Mouse (Mus musculus): Measurements from ENCODE around the gene AI182371. TPM values are rescaled to one million over a fixed set of nuclear protein-coding genes. Genes with fewer than 3 reads are reported as not detected.

Gene AI182371
- total RNA-seq, 4 experiments from 2014 or later, result 0.42 to 0.60 (median 0.59) TPM; not detected in 1

DNA sequence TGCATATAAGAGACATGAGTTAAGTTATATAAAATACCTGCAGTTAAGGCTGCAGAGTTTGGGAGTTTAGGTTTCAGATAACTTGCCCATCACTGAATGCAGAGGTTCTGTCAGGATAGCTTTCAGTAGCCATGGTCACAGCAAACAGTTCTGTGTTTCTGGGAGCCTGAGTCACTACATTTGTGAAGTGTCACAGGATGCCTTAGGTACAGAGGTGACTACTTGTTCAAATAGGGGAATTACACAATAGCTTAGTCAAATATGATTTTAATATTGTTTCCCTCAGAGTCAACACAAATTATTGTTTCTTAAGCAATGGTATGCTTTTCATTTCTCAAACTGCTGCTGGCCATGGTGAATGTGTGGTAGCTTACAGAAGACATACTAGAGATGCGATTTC lies 32.2 kb downstream of the AI182371 start:
- no peak for DNase-seq (ENCODE audit: low spot score in 2 of 2)

DNA sequence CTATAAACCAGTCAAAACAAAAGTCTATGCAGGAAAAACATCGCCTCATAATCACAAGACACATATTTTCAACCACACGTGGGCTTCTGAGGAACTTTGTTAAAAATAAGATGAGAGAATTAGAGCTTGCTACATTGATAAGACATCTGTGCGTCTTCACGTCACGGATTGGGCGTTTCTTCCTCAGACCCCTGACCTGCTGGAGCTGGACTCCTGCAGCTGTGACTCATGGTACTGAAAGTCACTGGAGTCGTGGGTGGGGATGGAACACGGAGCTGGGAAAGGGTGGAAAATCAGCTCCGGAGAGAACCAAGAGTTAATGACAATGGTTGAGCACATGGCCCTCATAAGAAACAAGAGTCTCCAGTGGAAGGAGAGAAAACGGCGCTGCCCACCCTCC lies 34.2 kb downstream of the AI182371 start:
- no peak for DNase-seq (ENCODE audit: low spot score in 2 of 2)

DNA sequence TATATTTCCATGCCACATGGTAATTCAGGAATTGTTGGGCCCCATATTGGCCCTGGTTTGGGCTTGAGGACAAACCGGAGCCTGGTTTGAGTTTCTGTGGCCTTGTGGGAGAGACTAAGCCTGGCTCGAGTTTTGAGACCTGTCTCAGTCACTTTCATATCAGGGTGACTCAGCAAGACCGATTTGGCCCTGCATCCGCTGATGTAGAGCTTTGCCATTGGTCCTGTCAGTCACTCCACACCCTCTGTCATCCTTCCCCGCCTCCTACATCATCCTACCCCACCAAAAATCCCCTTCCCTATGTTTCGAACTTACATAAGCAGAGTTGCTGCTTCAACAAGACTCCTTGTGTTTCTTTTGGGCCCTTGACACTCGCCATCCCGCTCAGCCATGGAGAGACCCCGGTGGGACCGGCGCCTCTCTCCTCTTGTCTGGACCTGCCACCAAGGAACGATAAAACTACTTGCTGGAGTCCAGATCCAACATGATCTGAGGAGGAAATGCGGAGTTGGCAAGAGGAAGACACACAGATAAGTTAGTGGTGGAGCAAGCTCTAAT lies 34.7 kb downstream of the AI182371 start:
- no peak for DNase-seq (ENCODE audit: low spot score in 2 of 2)

DNA sequence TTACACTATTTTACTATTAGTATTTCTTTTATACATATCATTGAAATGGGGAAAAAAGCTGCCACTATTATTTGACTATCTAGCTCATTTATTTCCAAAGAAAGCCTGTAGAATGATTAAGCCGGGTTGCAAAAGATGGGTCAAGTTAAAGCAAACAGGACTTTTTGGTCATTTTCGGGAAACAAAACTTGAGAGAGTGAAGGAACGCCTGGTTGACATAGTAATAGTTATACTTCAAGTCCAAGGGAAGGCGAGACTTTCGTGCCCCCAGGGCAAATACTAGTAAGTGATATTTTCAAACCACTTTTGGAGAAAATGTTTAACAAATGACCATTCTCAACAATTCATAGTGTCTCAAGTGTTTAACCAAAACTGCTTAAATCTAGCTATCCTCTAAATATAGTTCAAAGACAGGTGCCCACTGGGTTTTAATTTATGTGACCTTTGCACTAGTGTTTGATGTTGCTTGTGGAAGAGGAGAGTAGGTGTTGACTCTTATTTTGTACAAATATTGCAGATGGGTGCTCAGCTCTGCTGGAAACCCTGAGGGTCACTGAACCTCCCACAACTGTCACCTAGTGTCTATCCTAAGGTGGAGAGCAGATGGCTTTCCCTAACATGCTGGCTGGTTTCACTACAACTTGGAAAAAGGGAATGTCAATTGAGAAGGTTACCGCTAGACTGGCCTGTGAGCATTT lies 37.9 kb downstream of the AI182371 start:
- no peak for DNase-seq (ENCODE audit: low spot score in 2 of 2)

DNA sequence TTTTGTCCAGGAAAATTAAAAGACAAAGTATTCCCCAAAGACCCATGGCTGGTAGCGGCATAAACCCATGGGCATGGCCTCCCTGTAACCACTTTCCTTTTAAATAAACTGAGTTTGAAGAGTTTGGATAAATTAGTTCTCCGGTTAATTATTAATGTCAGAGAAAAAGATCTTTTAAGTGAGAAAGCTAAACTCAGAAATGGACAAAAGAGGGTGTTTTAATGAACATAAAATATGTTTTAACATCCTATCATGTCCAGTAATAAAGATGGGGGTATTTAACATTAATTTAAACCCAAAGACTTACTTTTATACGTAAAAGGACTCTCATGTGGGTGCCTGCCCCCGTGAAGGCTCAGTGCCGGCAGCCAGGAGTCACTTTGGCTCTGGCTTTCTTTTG lies 40.0 kb downstream of the AI182371 start, which contains the start of gene Hc:
Gene Hc, minus strand, starts transcription at position 101 of the 400 bp plus-strand sequence.
- DNase-seq (ENCODE audit: low spot score in 2 of 2), result no peak

DNA sequence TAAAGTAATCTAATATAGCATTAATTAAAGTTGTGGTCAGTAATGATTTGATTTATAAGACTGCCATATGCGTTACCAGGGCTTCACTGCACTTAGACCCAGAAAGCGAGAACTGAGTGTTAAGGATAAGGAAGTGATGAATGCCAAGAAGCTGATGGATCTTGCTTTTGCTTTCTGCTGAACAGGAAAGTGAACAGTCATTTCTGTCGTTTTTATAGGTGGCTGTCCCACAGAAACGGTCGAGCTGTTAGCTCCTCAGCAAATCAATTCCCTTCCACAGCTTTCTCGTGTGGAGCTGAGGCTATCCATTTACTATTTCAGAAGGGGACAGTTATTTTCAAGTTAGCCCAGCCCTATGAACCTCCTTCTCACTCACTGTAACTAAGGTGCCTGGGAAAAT lies 40.4 kb downstream of the AI182371 start:
- no peak for DNase-seq (ENCODE audit: low spot score in 2 of 2)

DNA sequence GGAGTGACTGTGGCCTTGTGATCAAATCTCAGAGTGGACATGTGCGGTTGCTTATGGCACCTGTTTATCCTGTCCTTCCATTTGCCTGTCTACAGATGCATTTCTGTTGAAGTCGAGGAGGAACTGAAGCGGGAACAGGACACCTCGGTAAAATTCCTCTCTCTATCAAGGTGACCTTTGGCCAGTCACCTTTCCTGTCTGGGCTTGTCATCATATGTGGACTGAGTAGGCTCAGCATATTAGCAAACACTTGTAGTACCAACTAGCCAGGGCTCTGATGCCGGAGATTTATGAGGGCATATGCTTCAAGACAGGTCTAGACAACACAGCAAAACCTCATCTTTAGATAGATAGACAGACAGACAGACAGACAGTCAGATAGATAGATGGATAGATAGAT lies 41.1 kb downstream of the AI182371 start:
- no peak for DNase-seq (ENCODE audit: low spot score in 2 of 2)

DNA sequence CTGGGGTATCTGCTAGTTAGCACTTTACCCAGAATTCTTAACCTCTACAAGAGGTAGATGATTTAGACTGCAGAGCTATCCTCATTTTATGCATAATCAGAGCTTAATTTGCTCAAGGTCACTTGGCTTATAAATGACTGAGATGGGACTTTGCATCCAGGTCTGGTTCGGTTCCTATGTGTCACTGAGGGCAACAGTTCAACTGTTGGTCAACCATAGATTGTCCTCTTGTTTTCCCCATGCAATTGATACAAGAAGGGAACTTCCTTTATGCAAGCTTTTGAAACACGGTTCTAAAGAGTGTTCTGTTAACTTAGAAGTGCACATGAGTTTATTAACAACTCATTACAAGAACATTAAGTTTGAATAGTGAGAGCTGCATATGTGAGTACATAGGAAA lies 43.0 kb downstream of the AI182371 start:
- no peak for DNase-seq (ENCODE audit: low spot score in 2 of 2)

DNA sequence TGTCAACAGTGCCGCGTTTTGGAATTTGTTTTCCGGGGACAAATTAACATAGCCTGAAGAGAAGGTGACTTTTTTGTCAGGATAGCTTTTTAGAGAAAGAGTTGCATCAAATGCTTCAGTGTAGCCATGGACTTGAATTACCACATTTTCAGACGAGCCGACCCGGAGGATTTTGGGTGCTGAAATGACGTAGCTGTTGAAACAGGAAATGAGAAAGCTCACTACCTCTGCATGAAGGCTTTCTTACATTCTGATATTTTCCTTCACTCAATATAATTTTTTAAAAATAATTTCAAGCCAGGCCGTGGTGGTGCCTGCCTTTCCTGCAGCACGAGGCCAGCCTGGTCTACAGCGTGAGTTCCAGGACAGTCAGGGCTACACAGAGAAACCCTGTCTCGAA lies 44.1 kb downstream of the AI182371 start:
- DNase-seq (ENCODE audit: low spot score in 2 of 2), result no peak

DNA sequence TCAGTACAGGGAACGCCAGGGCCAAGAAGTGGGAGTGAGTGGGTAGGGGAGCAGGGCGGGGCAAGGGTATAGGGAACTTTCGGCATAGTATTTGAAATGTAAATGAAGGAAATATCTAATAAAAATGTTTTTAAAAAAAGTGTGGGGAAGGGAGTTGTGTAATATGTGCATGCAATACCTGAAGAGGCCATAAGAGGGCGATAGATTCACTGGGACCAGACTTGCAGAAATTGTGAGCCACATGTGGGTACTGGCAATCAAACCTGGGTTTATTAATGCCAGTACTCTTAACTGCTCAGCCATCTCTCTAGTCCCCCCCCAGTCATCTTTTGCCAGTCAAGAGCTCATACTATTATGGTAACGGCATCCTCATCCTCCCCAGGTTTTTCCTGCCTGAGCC lies 52.5 kb downstream of the AI182371 start:
- no peak for DNase-seq (ENCODE audit: low spot score in 2 of 2)

DNA sequence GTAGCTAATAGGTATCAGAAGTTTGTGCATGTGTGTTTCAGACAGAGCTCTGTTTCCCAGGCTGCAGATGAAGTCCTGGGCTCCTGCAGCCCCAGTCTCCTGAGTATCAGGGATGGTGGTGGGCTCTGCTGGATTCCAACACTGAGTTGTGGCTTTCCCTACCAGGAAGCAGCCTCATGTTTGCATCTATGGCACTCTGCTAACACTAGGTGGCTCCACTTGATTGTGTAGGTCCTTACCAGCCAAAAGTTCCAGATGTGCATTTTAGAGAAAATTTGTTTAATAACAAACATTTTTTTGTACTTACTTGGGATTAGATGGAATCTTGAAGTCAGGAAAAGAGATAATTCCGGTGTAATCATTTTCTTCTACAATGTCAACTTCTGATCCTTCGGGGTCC lies 56.4 kb downstream of the AI182371 start:
- DNase-seq (ENCODE audit: low spot score in 2 of 2), result no peak

DNA sequence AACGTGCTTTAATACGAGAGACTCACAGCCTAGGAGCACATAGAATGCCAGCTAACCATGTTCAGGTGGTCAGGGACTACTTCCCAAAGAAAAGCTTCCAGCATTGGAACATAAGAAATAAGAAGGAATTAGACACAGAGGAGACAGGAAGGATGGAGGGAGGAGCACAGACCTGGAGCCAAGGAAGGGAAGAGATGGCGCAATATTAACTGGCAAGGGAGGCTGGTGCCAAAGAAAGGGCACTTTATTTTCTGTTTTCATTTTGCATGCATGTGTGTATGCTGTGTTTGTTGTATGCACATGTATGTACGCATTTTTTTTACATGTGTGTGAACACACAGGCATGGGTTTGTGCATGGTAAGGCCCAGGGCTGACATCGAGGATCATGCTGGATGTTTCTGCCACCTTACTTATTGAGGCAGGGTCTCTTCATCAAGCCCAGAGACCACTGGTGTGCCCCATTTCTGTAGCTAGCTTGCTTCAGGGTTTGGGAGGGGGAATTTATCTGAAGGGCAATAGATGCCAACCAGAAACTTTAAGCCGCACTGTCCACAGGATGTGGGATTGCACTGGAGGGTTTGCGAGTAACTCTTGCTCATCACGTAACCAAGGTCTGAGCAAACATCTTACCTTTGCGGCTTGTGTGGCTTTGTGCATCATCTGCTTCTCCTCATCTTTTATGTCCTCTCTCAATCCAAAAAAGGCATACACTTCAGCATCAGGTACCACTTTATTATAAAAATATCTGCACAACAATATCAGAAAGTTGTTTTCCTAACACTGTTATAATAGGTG lies 62.6 kb downstream of the AI182371 start:
- DNase-seq (ENCODE audit: low spot score in 2 of 2), result no peak

Other genes with a start within 250 kb of the AI182371 start
- under 1 TPM in 2 of 4 experiments, not detected in 2; 0.22 to 0.37 TPM for gene Cutal, start 227.1 kb downstream of the AI182371 start, total RNA-seq (2022)
- gene Psmd5, start 226.6 kb downstream of the AI182371 start, total RNA-seq (2022), result 10 to 100 TPM; 33.6 to 46.2 (median 38.1) TPM
- gene Phf19, start 187.5 kb downstream of the AI182371 start, total RNA-seq (2022), result 1 to 10 TPM in 1 of 4 experiments, under 1 TPM in 3; 0.65 to 1.2 (median 0.79) TPM
- 1 to 10 TPM; 1.3 to 1.9 (median 1.6) TPM for gene Traf1, start 139.8 kb downstream of the AI182371 start, total RNA-seq (2022)
- gene Hc, start 40.1 kb downstream of the AI182371 start, total RNA-seq (2022), result under 1 TPM; 0.09 to 0.44 (median 0.27) TPM
- gene Cntrl, start 7.9 kb upstream of the AI182371 start, total RNA-seq (2022), result 10 to 100 TPM in 3 of 4 experiments, 1 to 10 TPM in 1; 8.6 to 11.0 (median 10.8) TPM
- gene Rab14, start 99.6 kb upstream of the AI182371 start, total RNA-seq (2022), result 100 to 1,000 TPM; 221 to 237 (median 224) TPM
- 10 to 100 TPM; 49.8 to 64.6 (median 59.3) TPM for gene Gsn, start 154.8 kb upstream of the AI182371 start, total RNA-seq (2022)
- 10 to 100 TPM in 2 of 4 experiments, 1 to 10 TPM in 2; 9.5 to 12.0 (median 10.4) TPM for gene Stom, start 235.4 kb upstream of the AI182371 start, total RNA-seq (2022)

Data from left cerebral cortex, adult 8-10 months (tissue).